Mouse (Mus musculus) megakaryocyte progenitor cell, adult 5-6 weeks (primary cell): ENCODE data around the gene Sppl3. TPM values are rescaled to one million over a fixed set of nuclear protein-coding genes. Genes with fewer than 3 reads are reported as not detected.
A peak's percentile ranks its signal among the peaks of the same experiment; 100 is the strongest.

Experiments
- ATAC-seq: replicated peaks from 2 replicates; pipeline ENCODE4 v1.8.0; 2016; ENCODE audit warnings: mild to moderate bottlenecking, moderate TSS enrichment, inconsistent platforms; ENCODE audit not compliant: poor library complexity
- total RNA-seq, 2 experiments: library from RNA; stranded (forward) in 1 of 2; stranded (reverse) in 1 of 2; fragments of 157-497, 149-512 nt in 1 of 2; fragments of 200-1000 nt in 1 of 2; gene quantifications; 2 replicates each; pipeline versions ENCODE4 v1.2.3 to v1.2.4; 2015 to 2017

The Sppl3 gene
- total RNA-seq, 2 experiments from 2014 or later: 28.6 to 40.2 TPM

DNA sequence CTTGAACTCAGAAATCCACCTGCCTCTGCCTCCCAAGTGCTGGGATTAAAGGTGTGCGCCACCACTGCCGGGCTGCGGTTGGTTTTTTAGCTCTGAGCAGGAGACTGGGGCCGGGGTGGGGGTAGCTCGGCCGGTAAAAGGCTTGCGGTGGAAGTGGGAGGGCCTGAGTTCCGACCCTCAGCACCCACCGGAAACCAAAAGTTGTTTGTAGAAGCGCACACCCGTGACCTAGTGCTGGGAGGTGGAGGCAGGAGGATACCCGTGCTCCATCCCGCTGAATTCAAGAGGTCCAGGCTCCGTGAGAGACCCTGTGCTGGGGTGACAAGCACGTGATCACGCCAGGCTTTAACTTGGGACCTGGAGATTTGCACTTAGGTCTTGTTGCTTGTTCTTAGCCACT is 14.5 kb upstream of the Sppl3 start:
- ATAC-seq: no peak

DNA sequence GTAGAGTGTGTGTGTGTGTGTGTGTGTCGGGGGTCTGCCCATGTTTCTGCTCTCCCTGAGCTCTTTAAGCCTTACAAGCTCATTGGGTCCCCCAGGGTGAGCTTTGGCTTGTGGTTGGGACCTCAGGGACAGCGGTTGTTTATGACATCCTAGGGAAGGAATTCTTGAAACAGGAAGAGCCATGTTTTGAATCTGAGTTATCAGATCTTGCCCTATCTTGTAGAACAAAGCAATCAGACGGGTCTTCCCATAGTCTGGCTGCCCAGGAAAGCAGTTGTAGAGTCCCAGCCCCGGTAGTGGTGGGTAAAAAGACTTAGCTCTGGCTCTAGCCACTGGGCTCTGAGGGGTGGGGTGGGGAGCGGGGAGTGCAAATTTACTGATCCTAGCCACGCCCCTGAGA is 13.6 kb upstream of the Sppl3 start:
- ATAC-seq: no peak

DNA sequence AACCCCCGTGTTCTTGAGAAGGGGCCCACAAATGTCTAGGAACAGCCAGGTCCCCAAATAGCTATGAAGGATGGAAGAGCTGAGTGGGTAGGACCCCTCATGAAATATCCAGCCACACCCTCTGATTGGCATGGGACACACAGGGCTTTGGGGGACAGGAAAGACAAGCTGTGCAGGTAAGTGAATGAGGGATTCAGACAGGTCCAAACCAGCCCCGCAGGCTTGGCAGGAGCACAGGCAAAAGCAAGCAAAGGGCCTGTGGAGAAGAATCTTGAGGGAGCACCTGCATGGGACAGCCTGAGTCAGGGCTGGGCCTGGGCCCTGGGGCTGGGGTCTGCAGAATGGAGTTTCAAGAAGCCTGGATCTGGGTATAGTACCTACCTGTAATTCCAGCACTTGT is 10.4 kb upstream of the Sppl3 start:
- ATAC-seq: no peak

DNA sequence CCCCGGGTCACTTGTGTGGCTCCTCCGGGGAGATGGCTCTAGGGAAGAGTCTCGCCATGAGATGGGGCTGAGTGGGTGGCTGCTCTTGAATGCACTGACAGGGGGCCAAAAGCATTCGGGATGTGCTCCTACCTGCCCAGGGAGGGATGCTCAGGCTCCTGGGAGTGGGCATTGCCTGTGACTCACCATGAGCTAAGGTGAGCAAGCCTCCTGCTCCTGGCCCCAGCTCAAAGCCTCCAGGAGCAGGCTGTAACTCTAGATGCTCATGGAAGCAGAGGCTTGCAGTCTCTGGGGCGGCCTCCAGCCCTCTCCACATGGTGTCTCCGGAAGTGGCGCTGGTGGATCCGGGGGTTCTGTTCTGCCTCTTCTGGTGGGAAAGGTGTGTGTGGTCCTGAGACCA is 9.5 kb upstream of the Sppl3 start:
- ATAC-seq: no peak

DNA sequence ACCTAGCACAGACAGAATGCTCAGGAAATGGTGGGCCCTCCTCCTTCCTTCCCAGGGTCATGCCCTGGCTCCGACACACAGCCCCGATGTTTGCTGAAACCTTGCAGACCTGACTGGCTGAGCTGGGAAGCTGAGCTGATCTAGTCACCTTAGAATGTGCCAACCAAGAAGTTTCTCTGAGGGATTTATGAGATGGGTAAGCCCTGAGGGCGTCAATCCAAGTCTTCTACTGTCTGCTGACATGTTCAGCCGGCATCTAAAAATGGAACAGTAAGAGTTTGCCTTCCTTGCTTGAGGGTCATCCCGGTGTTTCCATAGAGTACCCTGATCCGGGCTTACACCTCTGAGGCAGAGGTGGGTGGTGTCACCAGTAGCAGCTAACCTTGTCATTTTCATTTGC is 8.2 kb upstream of the Sppl3 start:
- no peak for ATAC-seq

DNA sequence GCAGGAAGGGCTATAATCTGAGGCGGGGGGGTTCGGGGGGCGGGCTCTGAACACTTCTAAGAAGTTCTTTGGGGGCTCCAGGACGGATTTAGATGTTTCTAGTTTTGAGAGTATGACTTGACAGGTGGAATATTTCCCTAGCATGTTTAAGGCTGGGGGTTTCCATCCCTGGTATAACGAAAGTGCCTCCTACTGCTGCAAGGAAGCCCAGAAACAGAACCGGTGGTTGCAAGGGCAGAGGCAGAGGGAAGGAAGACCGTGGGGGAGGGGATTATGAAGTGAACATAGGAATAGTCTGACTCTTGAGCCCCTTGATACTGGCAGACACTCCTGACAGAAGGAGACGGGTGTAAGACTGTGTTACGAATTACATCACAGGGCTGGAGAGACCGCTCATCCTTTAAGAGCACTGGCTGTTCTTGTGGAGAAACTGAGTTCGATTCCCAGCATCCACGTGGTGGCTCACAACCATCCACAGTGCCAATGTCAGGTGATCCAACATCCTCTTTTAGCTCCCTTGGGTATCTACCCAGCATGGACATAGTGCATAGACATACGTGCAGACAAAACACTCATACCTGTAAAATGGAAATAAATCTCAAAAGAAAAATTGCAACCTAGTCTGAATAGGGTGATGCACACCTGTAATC is 7.6 kb upstream of the Sppl3 start:
- ATAC-seq: no peak

DNA sequence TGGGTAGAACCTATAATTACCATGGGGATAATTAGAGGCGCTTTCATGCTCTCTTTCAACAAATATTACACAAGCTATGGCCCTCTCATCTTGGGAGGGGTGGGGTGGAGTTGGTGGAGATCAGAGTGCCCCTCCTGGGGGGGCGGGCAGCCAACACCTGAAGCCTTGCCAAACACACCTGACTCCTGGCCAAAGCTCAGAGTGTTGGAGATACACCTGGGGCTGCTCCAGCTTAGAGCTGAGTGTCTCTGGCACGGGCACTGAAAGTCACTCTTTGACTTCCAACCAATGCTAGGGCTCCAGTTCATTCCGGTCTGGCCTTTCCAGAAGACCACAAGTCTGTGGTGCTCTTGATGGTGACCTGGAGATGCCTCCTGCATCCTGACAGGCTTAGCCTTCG is 3.2 kb upstream of the Sppl3 start:
- ATAC-seq: no peak

DNA sequence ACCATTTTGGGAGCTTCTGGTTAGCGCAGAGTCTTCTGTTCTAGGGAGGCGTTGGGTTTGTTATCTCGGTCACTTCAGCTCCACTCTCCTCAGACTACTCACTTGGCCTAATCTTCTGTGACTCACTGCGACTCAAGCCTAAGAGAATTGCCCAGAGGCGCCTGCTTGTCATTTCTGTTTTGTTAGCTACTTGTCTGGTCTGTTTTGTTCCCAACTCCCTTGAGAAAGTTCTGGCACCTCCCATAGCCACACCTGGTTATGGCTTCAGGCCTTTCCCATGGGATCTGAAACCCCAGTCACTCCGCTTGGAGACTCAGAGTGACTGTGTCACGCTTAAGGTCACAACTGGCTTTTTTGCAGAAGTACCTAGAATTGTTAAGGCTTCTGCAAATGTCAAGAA is 2.6 kb upstream of the Sppl3 start:
- ATAC-seq: peak; percentile 20; the same call in 1 of the 2 replicates

DNA sequence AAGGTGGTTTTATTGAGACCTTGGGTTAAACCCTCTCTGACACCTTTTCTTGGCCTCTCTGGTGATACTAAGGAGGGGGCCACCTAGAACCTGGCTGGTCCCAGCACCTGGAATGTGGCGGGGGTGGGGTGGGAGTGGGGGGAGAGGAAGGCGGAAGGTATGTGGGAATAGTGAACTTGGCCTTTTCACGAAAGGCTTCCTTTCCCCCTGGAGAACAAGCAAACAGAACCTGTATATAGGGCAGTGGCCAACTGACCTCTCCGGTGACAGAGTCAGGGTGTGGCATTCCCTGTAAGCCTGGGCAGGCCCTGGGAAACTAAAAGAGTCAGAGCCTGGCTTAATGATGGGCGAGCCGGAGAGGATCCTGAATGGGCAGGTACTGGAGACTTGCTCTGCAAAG is 1.8 kb upstream of the Sppl3 start:
- no peak for ATAC-seq

DNA sequence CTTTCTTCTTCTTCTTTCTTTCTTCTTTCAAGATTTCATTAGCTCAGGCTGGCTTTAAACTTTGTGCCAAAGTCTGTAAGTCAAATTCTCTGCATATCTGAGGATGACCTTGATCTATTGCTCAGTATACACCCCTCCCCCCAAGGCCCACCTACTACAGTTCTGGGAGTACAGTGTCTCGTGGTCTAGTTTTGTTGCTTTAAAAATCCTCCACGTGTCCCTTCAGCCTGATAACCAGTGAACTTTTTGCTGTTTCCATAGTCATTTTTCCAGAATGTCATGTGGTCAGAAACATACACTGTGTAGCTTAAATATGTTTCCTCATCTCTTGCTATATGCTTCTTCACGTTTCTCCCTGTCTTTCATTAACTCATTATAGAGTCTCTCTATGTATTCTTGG is 976 bp upstream of the Sppl3 start:
- ATAC-seq: no peak

DNA sequence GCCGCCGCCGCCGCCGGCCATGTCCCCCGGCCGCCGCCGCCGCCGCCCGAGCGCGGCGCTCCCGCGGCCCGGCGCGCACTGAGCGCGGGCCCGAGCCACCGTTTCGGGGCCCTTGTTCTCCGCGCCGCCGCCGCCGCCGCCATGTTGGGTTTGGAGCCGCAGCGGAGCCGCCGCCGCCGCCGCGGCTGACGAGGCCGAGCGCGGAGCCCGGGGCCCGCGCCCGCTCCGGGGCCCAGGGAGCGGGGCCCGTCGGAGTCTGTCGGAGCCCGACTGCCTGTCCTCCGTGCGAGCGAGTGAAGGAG is 231 bp downstream of the Sppl3 start:
- no peak for ATAC-seq

DNA sequence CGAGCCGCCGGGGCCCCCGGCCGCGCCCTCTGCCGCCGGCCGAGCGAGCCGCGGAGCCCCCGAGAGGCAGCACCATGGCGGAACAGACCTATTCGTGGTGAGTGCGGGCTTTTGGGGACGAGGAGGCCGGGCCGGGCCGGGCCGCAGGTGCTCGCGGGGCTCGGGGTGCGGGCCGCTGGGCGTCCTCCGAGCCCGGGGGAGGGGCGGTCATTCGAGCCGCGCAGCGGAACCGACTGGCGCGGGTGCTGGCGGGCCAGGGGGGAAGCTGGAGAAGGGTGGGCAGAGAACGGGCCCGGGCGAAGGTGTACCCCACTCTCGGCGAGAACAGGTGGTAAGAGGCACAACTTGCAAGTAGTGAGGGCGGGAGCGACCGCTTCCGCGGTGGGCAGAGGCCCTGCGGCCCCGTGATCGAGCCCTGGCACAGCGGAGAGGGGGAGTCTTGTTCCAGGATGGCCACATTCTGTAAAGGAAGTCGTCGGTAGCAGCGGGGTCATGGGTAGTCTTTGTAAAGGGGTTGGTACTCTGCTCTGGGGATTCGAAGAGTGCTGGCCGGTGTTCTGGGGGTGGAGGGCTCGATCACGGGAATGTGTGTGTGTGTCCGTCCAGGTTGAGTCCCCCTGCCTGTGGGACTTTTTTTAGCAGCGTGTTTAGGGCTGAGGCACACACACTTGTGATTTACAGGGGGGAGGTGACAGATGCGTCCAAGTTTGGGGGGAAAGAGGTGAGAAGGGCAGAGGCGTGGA is 753 bp downstream of the Sppl3 start:
- ATAC-seq: peak; percentile 38

DNA sequence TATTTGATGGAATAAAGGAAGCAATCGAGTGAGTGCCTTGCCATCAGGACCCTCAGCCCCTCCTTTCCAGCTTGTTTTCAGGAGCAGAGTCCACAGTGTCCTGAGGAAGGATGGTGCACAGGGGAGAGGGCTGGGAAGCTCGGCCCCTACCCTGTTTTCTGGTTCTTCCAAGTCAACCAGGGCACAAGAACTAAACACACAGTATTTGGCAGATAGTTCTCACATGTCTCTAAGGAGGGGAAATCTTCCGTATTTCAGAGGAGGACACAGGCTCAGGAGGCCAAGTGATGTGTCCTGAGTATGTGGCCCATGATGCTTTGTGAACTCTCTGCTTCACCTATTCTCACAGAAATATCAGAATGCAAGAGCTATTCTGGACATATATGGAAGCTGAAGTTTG is 2.5 kb downstream of the Sppl3 start:
- ATAC-seq: no peak

DNA sequence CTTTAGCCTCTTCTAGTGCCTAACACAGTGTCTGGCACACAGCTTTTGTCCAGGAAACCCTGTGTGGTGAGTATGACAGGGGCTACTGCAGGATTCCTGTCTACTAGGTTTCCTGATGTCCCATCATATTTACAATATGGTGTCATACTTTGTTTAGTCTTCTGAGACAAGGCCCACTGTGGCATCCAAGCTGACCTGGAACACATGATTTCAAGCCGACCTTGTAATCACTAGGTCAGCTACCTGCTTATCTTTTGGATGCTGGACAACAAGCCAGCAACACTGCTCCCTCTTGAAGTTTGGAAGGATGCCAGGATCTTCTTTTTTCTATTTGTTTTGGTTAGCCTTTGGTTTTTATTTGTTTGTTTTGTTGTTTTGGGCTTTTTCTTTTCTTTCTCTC is 3.6 kb downstream of the Sppl3 start:
- no peak for ATAC-seq

DNA sequence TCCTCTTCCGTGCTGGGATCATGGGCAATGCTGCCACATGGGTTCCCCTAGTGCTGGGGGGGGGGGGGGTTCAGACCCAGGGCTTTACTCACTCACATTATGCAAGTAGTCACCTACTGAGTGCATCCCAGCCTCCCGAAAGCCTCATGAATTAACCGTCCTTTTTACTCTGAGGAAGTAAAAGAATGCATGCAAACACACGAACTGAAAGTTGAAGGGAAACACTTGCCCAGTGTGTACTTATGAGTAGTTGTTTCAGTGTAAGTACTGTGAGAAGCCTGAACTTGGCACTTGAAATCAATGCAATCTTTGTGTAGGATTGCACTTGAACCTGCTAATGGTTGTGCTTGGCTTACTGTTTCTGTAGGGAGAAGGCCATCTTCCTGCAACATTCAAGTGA is 4.2 kb downstream of the Sppl3 start:
- ATAC-seq: no peak

DNA sequence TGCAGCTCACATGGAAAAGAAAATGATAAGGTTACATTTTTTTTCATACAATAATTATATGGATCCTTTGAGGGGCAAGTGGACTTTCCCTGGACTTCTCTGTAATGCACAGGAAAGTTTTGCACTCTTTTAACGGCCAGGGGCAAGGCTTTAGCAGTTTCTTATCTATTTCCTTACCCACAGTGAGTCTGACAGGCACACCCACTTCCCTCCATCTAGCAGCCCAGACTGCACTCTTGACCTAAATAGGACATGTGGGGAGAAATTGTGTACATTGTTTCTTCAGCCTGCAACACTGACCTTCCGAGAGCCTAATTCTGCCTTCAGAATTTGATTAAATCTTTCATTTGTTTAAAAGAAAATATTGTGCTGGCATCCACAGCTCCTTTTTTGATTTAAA is 7.3 kb downstream of the Sppl3 start:
- ATAC-seq: peak; percentile 75

DNA sequence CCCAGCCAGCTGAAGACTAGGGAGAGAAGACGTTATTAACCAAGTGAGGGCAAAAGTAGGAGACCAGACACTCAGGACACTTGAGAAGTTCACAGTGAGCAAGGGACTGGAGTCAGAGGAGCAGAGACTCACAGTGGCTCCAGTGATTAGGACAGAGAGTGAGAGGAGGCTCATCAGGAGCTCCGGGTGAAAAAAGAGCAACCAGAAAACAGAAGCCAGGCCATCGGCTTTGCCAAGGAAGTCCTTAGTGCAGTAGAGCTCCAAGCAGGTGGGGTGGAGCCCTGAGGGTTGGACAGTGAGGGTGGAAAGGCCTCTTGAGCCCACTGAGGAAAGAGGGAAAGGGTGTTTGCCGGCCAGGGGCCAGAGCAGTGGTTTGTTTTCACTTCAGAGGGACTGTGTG is 7.9 kb downstream of the Sppl3 start:
- ATAC-seq: 0 out of 2 replicates have a peak, but pooled peaks have one; percentile 5

DNA sequence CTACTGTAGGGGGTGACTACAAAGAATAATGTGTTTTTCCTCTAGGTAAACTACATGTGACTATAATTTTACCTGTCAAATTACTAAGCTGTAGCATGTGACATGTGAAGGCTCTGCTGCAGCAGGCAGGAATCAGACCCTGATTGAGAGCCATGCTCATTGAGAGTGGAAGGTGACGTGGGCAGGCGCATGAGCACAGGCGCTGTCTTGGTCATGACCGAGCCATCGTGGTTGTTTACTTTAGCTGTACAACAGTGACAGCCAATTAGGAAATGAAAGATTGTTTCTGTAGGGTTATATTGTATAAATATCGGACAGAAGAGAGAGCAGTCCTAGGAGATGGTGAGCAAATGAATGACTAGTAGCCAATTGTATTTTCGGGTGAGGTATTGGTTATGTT is 11.1 kb downstream of the Sppl3 start:
- no peak for ATAC-seq

DNA sequence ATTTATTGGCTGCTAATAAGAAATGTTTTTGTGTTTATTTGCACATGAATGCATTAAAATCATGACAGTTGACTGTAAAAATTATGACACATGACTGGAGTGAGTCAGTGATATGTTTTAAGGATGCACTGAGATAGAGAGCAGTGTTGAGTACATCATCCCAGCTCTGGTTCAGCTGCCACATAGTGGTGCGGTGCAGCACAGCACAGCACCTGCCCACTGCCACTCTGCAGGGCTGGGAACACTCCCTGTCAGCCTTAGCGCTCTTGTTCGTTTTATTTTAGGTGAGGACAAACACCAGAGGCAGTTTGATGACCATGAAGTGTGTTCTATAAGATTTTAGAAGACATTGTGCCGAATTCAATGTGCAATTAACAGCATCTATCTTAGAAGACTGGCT is 15.2 kb downstream of the Sppl3 start:
- ATAC-seq: peak; percentile 50; the same call in 1 of the 2 replicates

DNA sequence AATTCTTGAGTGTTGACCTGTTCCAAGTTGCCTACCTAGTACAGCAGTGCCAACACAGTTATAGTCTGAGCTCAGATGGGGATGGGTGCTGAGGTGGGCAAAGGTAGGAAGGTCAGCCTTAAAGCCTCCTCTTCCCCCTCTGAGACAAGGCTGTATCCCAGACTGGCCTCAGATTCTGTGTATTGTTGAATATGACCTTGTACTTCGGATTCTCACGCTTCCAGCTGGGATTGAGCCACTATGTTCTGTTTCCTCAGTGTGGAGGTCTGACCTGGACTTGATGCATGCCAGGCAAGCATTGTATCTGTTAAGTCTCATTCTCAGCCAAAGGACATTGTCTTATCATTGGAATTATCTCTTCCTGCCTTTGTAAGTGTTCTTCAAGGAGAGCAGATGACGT is 16.2 kb downstream of the Sppl3 start:
- no peak for ATAC-seq

DNA sequence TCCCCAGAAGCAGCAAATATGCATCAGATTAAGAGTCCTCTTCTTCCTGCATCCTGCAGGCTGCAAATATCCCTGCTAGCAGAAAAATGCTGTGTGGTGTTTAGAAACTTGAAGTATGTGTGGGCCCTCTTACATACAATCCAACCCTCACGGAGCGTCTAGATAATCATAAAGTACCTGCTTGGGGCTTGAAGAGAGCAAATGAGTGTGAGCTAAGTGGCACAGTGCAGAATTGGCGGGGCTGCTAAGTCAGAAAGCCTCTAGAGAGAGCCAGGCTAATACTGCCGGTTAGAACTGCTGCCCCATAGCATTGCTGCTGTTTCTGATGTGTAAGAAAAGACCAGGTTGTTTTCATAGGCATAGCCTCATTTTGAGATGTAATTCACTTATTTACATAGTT is 18.0 kb downstream of the Sppl3 start:
- no peak for ATAC-seq

DNA sequence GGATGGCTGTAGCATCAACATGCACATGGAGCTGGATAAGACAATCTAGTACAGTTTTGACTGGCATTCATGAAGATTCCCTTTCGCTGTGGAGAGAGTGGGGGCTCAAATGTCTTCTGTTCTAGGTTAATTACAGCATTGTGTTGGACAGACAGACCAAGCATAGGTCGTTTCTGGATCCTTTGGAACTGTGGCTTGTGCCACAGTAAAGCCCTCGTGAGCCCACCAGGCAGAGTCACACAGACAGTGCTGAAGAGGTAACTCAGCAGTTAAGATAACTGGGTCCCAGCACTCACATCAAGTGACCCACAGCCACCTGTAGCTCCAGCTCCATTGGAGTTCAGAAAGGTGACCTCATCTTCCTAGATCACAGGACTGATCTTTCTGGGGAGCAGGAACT is 18.6 kb downstream of the Sppl3 start:
- ATAC-seq: no peak

DNA sequence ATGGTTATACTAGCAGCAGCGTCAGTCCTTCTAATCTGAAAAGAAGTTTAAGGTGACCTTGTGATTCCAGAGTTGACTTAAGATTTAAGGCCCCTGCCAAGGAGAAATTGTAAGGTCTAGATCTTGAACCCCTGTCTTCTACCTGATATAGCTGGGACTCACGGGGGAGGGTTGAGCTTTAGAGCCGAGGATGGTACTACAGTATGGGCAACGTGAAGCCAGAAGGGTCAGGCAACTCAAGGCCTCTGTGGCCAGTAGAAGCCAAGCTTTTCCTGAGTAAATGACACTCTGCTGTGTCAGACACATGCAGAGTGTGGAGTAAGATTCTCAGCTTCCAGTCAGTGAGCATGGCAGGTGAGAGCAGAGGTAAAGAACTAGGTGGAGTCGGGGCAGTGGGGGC is 20.6 kb downstream of the Sppl3 start:
- no peak for ATAC-seq
